Mouse (Mus musculus): ENCODE data around the gene Ifnar2.

Gene Ifnar2

DNA sequence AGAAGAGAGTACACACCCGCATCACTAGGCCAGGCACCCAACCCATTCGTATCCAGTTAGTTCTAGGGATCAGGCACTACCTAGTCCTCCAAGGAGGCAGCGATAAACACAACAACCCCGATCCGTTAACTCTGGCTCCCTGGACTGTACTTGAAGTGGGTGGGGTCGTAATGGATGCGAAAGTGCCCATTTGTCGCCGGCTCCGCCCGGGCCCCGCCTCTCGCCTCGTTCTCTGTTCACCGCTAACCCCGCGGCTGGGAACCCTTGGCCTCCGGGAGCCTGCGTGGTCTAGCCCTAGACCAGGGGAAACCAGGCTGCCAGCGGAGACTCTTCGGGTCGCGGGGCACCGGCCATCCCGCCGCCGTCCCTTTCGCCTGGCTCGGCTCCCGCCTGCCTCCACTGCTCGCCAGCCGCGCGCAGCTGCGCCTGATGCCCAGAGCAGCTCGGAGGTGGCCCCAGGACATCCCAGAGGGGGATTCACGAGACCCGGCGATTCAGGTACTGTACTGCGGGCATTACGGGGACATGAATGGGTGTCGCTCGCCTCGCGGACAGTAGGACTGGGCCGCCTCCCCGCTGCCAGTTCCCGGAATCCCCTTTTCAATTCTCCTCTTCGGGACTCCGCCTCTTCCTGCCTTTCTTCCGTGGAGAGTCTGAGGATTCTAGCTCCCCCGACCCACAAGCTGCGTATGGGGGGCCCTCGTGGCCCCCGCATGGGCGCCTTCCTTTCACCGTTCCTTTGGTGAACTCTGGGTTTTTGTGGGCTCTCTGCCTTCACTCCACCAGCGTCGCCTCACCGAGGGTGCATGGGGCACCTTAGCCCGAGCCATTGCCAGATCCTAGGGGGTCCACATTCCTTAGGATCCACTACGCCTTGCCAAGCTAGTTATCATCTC, at the start of gene Ifnar2:
Ifnar2 (plus strand) TSS at position 207 of the 896 bp plus-strand sequence.
- peak; percentile 89 for DNase-seq

DNA sequence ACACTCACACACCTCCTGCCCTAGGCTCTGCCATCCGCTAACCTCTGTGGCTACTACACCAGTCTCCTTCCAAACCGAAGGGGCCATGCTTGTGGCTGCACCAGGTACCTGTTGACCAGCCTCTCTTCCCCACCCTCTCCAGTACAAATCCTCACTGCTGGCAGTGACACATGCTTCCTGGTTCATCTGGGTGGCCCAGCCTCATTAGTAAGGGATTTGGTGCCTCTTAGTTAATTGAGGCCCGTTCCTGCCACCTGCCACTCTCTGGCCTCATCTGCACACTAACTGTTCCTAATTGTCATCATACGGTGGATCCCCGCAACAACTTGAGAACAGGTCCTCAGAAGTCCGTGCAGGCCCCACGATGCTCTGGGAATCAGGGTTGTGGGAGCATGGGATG, 45.0 kb upstream of the Ifnar2 start:
- DNase-seq, result peak; percentile 92

DNA sequence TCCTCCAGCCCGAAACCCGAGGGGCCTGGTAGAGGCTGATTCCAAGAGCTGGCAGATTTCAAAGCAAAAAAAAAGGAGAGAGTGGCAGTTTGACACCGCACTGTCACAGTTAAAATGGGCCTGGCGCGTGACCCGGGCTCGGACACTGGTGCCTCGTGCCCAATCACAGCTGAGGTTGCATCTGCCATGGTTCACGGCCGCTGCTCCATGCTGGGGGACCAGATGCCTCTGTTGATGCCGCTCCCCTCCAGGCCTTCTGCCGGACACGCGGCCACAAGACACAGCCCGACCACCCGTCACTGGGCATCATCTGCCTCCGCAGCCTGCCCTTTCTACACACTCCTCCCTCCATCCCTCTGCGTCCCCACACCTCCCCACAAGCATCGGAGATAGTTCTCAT, 43.7 kb upstream of the Ifnar2 start:
- DNase-seq, result peak; percentile 68

DNA sequence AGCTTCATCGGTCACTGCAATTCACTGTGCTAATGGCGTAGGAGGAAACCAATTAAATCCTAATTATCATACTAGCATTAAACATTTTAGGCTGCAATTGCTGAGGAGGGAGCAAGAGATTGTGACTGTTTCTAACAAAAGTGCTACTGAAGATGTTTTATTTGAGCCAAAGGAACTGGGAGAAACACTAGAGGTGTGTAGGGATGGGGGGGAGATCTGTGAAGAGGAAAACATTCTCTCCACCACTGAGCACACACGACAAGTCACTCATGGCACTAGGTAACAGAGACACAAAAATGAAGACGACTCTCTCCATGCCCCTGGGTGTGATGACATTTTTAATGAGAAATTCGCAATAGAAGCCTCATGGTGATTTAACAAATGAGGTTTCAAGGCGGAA, 42.1 kb upstream of the Ifnar2 start:
- no peak for DNase-seq

DNA sequence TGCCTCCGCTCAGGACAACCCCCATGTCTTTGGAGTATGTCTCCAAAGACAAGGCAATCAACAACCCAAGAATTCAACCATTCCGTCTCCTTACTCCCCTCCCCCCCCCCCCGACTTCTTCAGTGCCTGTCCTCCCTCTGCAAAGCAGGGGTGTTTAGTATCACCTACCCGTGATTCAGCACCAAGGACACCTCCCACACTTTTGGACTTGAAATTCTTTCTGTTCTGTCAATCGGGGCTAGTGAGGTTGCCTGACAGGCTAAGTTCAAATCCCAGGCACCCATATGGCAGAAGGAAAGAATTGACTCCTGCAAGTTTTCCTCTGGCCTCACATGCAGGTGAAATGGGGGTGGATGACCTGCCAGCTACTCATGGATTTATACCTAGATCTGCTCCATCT, 41.4 kb upstream of the Ifnar2 start:
- no peak for DNase-seq

DNA sequence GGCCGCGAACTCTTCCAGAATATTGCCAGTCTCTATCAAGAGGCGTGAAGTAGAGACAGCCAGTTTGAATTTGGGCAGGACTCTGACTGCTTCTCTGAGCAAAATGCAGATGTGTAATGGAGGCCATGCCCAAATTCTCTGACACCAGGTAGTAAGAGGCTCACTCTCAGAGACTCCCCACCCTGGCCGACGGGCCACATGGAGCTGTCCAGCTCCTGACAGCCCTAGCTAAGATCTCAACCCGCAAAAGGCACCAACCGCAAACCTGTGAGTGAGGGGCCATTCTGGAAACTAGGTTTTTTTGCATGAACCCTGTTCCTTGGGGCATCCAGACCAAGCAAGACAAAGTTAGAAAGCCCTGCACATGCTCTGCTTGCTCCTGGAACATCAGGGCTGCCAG, 39.7 kb upstream of the Ifnar2 start:
- DNase-seq, result no peak

DNA sequence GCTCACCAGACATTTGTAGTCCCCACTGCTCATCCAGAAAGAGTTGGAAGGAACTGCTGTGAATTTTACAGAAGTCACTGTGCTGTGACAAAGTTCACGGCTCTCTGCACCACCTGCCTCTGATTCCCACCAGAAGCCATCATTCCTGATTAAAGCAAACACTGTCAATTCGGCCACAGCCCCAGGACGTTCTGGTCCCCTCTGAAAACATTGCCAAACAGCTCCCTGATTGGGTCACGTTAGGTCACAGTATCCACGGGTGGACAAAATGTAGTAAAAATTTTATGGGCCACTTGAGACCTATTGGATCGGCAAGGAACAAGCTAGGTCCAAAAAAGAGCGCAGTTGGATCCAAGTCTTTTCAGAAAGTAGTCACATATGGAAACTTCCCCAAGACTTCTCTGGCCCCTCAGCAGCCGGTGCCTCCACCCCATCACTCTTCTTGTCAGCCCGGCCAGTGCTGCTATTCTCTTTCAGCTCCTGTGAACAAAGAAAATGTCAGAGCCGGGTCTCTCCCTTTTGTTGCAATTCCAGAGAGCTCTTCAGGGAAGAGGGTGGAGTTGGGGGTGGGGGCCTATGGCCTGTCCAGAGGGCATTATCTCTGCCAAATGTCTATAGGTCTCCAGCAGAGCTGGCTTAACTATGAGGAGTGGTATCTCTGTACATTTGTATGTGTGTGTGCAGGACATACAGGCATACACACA, 38.2 kb upstream of the Ifnar2 start:
- DNase-seq, result peak; percentile 52

DNA sequence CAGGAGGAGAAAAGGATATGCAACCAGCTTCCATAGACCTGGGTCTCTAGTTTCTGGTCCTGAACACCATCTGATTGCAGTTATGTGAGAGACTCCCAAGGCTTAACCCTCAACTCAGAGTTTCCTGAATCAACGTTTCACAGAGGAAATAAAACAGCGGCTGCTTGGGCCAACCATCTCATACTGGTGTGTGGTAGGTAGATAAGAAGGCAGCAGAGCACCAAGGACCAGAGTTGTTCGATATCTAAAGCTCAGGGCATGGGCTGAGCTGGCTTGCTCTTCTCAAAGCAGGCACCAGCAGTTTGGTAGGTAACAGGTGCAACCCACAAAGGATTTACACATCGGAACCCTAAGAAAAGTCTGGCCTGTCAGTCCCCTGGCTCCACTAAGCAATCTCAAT, 35.8 kb upstream of the Ifnar2 start:
- no peak for DNase-seq

DNA sequence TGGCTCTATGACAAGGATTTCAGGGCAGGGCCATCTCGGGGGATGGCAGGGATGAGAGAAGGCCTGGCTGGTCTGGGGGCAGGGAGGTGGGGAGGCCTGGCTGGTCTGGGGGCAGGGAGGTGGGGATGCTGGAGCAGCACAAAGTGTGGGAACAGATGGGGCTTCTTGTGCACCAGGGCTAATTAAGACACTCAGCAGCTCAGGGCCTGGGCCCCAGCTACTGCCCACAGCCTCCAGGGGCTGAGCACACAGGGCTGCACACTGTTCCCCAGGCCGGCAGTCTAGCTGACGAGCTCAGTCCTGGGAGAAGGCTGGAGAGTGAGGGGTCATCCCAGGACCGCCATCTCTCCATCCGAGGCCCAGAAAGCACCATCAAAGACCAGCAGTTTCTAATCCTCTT, 35.1 kb upstream of the Ifnar2 start:
- DNase-seq, result peak; percentile 60

DNA sequence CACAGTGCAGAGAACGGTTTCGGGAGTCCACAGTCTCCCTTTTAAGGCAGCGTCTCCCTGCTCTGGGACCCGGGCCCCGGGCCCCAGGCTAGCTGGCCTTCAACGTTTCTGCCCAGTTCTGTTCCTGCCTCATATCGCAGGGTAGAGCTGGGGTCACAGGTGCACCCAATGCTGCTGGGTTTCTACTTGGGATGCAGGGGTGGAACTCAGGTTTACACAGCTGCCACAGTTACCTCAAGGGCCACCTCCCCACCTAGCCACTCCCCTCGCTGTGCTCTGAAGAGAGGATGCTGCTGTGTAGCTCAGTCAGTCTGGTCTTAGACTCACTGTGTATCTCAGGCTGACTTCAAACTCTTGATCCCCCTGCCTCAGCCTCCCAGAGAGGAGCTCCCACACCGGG, 26.1 kb upstream of the Ifnar2 start:
- no peak for DNase-seq

DNA sequence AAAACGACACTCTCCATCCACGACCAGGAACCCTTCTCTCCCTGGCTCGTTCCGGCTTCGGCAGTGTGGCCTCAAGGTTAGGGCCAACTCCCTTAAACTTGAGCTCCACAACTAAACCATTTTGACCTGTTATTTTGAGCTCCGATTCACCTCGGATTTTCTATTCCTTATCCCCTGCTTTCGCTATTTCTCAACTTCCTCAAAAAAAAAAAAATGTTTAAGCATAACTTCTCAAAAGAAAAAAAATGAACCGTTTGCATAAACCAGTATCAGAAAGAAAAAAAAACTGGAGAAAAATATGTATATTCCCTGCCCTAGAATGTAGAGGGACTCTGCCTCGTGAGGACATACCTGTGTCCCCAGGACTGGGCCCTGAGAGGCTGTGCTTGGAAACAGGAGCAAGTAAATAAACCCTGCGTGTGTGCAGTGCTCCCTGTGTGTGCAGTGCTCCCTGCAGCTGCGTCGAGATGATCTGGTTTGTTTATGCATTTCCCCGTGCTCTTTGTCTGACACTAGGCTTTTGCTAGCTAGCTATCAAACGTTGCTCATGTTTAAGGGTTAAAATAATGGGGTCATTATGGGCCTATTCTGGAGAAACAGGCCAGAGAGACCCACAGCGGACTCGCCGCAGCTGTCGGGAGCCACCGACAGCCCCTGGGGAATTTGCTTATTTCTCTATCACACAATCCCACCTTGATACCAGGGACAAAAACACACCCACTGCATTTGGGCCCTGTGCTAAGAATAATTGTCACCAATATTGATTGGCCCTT, 24.9 kb upstream of the Ifnar2 start:
- DNase-seq, result no peak

DNA sequence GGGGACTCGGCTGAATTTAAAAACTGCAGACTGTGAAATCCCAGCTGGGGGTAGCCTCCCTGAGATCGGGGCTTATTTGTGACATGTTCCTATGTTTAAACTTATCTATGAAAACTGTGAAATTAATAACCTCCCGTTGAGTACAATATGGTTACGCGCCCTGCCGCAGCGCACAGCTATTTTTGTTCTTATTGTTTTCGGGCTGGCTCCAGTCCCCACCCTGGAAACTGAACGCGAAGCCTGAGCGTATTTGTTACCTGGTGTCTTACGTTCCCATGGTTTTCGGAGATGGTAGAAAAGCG, 24.4 kb upstream of the Ifnar2 start:
- DNase-seq, result no peak

DNA sequence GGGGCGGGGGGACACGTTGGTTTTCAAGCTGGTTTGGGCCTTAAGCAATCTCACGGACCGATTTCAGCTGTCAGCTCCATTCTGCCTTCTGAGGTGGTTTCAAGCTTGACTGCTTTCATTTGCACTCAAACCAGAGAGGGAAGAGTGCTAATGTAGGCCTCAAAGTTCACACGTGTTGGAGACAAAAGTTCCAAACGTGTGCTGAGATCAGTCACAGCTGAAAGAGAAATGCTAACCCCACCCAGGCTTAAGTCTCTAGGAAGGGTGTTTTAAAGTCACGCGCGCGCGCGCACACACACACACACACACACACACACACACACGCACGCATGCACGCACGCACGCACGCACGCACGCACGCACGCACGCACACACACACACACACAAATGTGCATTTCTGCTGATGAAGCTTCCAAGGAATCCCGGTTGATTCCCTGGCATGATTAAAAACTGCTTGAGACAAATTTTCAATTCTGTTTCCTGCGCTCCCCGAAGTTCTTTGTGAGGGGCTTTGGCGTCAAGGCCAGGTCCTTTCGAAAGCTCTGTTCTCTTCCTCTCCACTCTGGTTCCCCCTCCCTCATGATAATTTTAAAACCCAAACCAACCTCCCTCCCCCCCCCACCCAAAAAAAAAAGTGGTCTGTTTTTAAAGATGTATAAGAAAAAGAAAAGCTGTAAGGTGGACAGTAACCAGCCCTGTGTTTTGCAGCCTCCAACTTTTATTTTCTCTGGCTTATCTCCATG, 23.8 kb upstream of the Ifnar2 start:
- peak; percentile 53 for DNase-seq

DNA sequence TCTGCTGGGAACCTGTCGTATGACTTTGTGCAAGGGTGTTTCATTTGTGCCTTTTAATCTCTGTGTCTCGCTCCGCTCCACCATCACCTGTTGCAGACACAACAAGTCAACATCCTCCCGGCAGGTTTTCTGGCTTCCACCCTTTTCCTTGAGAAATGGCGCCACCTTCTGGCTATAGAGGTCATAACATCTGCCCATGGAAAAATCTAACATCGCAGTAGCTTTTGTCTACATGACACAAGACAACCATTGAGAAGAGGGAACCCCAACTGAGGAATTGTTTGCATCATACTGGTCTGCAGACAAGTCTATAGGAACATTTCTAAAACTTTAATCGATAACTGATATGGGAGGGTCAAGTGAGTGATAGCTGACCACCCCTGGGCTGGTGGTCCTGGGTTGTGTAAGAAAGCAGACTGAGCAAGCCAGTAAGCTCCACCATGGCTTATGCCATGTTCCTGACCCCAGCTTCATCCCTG, 20.5 kb upstream of the Ifnar2 start:
- DNase-seq, result peak; percentile 91

DNA sequence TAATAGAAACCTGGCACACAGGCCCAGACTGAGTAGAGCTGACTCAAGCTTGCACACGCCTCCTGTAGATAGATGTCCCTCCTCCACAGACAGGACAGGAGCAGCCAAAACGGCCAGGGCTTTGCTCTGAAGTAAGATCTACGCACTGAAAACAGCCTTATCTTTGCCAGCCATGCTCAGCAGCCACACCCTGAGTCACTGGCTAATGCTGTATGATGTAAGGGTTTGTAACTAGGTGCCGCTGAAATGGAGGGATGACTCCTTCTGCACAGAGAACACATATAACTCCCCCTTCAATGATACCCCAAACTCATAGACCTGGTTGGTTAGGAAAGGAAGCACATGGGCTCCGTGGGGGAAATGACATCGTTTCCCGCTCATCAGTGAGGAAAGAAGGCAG, 19.8 kb upstream of the Ifnar2 start:
- DNase-seq, result no peak

DNA sequence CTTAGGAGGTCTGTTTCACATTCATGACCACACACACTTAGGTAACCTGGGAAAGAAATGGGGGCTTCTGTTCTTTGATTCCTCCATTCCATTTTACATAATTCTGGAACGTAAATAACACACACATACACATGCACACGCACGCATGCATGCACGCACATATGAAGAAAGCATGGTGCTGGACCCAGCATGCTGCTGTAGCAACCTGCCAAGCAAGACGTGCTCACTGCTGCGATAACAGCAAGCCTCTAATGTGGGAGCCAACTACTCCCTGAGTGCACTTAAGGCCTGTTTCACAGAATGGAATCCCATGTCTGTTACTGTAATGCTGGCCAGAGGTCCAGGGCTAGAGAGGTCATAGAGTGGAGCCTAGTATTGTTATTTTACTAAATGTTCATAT, 19.4 kb upstream of the Ifnar2 start:
- DNase-seq, result no peak

DNA sequence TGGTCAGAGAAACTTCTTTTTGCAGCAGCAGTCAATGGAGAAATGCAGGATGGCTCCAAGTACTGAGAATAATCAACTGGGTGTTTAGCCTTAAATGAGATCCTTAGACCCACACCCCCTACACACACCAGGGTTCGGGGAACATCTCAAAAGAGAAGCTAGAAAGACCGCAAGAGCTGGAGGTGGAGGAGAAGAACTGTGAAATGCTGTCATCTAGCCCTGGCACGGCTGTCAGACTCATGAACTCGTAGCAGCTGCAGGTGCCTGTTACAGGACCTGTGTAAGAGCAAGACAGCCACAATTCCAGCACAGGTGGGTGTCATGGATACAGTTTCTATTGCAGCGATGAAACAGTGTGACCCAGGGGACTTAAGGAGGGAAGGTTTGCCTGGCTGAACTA, 18.9 kb upstream of the Ifnar2 start:
- DNase-seq, result no peak

DNA sequence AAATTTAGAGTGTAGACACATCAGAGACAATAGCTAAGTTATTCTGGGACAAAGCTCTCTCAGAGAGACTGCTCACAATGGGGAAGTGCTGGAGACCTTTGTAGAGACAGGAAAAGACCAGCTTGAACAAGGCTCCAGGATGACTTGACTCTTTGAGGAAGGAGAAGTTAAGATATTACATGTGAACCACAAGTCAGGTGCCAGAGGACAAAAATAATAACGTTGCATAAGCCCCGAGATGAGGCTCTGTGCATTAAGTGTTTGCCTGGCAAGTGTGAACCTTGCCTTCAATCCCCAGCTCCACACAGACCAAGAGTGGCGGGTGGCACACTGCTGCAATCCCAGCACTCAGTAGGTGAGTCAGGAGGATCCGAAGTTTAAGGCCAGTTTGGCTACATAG, 18.0 kb upstream of the Ifnar2 start:
- DNase-seq, result no peak

DNA sequence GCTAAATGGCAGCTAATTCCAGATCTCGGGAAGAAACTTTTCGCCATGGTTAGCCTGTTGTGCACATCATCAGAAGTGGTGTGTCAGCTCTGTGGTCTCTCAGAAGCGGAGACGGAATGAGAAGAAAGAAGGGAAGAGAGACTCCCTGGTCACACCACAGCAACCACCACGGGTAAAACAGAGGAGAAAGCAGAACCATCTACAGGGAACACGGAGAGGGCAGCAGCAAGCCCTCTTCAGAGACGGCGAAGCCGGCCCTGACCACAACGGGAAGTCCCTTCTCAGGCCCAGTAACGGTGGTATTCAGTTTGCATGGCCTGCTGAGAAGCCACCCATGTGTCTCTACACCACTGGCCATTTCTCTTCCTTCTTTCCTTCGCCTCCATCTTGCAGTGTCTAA, 17.4 kb upstream of the Ifnar2 start:
- DNase-seq, result no peak

DNA sequence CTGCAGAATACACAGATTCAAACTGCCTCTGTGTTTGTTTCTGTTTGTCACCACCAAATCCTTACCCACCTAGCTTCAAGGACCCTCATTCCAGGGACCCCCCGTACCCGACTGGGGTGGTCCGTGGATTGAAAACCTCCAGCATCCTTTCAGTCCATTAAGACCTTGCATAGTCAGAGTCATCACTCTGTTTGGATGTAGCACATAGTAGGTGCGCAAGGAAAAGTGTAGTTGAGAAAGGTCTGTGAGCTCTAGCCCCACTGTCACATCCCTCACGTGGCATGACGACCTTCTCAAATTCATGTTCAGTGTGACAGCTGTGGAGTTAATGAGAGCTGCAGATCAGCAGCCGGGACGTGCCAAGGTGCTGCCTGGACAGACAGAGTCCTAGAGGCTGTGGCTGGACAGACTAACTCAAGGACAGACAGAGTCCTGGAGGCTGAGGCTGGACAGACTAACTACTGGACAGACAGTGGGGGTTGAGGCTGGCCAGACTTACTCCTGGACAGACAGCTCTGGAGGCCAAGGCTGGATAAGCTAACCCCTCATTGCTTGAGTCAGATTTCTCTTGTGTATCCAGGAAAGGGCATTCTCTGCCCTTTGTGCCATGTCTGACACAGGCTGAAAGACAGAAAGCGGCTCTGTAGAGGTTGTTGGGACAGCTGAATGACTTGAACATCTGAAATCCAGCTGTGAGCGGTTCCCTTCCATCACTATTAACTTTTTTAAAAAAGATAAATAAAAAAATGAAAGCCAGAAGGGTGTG, 15.6 kb upstream of the Ifnar2 start:
- DNase-seq, result no peak

DNA sequence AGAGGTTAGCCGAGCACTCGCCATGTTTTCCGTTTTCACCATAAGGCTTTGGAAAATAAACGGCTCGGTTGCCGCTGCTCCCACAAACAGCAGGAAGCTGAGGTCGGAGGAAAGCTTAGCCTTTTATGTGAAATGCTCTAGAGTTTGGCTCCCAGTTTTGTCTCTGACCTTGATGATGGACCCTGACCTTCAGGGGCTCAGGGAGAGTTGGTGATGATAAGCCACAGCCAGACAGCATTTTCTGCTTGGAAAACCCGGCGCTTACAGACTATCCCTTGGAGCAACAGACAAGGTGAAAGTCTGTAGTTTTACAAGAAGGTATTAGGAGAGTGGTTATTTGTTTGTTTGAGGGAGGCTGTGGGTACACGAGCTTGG, 15.1 kb upstream of the Ifnar2 start:
- DNase-seq, result no peak

DNA sequence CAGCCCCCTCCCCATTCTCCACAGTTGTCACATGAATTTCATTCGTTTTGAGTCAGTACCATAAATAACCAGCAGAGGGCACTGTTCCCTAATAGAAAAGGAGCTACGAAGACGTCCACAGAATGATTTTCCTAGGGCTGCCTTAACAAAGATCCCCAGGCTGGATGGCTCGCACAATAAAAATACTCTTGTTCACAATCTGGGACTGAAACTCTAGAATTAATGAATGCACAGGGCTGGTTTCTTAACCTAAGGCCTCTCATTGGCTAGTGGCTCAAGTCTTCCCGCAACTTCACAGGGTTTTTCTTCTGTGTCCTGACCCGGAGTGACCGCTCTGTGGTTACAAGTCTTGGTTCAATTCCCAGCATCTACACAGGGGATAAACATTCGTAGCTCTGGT, 14.0 kb upstream of the Ifnar2 start:
- DNase-seq, result peak; percentile 90

Measured in retina, postnatal 1 day (tissue).